Mouse (Mus musculus): Measurements from ENCODE around the gene Stac2.

The Stac2 gene

DNA sequence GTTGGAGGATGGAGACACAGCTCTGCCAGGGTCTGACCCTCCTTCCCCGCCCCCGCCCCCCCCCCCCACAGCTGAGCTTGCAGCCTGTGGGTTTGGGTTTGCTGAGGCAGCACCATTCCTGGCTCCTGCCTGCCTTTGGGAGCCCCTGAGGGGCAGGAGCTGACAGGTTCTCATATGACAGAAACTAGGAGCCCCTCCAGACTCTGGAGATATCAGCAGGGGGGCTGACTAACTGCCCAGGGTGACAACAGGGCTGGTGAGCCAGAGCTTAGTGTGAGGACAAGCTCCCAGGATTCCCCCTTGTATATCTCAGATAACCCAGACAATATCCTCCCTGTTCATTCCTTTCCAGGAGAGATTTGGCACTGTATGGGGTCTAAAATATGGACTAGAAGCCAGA, 2.3 kb downstream of the Stac2 start:
- no peak for DNase-seq (ENCODE audit: low read depth, low spot score)

DNA sequence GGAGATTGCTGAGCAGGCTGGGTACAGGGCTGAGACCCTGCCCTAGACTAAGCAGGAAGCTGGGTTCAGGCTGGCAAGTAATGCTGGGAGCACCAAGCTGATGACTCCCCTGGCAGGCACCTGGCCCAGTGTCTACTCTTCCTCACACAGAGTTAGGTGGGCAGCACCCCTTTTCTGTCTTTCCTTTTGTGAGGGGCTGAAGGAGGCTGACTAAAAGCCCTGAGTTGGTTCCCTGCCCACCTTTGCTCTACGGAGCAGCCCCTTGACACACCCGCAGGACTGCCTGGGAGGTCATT, 2.8 kb downstream of the Stac2 start:
- no peak for DNase-seq (ENCODE audit: low read depth, low spot score)

DNA sequence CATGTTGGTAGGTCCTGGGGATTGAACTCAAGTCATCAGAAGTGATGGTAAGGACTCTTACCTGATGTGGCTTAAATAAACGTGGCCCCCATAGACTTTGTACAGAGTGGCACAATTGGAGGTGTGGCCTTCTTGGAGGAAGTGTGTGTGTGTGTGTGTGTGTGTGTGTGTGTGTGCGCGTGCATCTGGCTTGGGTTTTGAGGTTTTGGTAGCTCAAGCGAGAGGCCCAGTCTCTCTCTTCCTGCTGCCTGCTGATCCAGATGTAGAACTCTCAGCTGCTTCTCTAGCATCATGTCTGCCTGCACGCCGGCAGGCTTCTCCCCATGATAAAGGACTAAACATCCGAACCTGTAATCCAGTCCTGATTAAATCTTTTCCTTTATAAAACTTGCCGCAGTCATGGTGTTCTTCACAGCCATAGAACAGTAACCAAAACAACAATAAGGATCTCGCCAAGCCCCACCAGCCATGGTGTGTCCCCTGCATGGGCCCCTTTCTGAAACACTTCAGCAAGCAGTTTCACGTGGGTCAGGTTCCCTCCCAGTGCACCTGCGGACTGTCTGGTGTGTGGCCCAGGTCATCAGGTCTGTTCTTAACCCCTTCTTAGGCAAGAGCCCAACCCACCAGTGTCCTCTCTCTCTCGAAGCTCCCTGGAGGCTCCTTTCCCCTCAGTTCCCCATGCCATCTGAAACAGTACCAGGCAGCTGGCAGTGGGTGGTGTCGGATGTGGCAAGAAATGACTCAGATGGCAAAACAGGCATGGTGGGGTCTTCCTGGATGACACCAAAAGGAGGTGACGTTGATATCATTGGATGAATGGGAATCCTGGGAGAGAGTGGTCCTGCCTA, 3.4 kb downstream of the Stac2 start:
- DNase-seq (ENCODE audit: low read depth, low spot score) = no peak

DNA sequence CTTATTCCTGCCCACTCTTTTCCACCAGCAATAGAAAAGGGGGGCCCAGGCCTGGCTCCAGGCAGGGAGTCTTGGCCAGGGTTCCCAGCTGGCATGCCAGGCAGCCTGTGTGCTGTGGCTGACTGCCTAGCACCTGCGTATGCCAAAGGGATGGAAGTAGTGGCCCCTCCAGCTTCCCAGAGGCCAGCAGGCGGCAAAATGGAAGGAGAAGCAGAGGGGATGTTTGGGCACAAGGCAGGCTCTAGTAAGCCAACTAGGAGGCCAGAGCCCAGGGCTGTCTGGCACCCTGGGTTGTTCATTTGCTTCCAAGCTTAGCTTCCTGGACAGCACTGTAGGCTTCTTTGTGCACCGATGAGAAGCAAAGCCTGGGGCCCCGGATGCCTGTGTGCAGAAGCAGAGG, 5.5 kb downstream of the Stac2 start:
- DNase-seq (ENCODE audit: low read depth, low spot score) = no peak

DNA sequence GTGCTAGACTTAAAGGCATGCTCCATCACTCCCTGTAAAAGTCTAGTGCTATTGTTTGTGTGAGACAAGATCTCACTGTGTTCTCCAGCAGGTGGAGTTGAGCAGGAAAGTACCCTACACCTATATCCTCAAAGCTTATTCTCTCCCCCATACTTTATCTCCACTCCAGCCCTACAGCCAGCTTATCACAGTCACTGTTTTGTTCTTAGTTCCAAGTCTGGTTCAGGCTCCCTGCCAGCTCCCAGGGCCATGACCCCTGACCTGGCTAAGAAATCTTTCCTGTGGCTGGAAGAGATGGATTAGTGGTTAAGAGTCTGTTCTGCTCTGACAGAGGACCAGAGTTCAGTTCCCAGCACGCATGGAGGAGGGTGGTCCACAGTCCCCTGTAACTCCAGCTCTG, 6.8 kb downstream of the Stac2 start:
- DNase-seq (ENCODE audit: low read depth, low spot score) = no peak

DNA sequence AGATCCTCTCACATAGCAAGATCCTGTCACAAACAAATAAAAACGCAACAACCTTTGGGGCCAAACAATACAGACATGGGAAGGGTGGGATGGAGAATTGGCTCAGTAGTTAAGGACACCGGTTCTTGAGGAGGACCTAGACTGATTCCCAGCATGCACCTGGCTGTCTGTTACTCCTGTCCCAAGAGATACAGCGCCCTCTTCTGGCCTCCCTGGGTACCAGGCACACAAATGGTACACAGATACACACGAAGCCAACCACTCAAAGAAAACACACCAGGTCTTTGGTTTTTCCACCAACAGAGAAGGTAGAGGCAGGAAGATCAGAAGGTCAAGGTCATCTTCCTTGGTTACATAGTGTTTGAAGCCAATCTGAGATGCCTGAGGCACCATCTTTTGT, 7.7 kb downstream of the Stac2 start:
- no peak for DNase-seq (ENCODE audit: low read depth, low spot score)

DNA sequence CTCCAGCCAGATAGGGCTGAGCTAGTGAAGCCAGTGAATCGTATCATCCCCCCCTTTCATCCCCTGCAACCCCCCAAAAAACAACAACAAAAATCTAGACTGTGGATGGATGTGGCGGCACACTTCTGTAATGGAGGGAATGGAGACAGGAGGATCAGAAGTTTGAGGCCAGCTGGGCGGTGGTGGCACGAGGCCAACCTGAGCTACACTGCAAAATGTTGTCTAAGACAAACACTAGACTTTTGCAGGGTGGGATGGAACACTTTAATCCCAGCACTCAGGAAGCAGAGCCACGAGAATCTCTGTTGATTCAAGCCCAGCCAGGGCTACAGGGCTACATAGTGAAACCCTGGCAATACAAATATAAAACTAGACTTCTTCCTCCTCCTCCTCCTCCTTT, 9.2 kb downstream of the Stac2 start:
- DNase-seq (ENCODE audit: low read depth, low spot score) = no peak

DNA sequence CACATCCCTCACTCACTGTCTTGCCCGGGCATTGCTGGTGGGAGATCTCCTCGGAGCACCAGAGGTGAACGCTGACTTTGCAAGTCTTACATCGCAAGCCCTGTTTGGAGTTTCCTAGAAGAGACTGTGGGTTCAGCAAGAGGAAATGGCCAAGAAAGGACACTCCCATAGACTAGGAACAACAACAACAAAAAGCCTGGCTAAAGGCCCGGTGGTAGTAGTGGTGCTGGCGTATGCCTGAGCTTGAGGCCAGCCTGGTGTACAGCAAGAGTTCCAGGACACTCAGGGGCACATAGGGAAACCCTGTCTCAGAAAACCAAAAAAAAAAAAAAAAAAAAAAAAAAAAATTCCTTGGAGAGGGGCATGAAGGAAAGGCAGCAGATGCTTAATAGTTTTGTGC, 10.5 kb downstream of the Stac2 start:
- no peak for DNase-seq (ENCODE audit: low read depth, low spot score)

DNA sequence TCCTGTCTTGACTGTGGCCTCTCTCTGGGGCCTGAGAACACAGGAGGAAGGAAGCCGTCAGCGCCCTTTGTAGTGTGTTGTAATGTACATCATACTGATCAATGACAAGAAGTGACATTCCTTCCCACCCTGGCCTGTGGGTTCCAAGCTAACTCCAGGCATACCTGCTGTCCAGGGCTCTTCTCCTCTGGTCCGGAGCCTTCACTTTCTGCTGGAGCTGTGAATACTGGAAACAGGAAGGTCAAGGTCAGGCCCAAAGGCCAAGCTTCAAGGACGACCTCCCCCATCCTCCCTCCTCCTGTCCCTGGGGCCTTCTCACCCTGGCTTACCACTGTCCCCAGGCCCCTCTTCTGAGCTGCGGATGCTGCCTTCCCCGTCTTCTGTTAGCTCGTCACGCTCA, 12.3 kb downstream of the Stac2 start:
- DNase-seq (ENCODE audit: low read depth, low spot score) = no peak

DNA sequence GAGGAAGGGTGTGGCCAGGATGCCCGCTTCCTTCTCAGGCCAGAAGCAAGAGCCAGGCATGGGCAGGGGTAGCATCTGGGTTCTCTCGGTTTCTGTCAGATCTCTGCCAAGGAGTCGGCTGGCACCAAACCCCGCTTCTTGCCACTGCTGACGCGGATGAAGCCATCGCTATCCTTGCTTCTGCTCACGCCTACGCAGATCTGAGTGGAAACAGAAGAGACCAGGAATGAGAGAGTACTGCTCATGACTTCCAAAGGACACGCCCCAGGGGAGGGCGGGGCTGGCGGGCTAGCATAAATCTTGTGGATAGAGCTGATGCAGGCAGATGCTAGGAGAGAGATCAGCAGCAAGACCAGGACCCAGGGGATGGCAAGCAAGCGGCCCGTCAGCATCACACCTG, 15.4 kb downstream of the Stac2 start:
- DNase-seq (ENCODE audit: low read depth, low spot score) = no peak

DNA sequence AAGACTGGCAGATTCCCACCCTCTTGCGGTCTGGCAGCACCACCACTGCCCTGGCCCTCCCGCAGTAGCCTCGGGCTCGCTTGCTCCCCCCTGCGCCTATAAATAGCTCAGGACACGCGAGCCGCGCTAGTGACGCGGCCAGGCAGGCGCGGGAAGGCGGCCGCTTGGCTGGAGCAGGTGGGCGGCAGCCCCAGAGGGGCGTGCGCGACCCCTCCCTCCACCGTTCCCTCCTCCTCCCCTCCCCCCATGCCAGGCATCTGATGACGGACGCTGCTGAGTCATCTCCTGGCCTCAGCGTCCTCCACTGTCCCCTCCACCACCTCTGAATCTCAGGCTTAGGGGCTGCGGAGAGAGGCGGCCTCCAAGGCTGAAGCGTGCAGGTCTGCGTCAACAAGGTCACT, 17.3 kb downstream of the Stac2 start:
- DNase-seq (ENCODE audit: low read depth, low spot score) = peak; percentile 79

DNA sequence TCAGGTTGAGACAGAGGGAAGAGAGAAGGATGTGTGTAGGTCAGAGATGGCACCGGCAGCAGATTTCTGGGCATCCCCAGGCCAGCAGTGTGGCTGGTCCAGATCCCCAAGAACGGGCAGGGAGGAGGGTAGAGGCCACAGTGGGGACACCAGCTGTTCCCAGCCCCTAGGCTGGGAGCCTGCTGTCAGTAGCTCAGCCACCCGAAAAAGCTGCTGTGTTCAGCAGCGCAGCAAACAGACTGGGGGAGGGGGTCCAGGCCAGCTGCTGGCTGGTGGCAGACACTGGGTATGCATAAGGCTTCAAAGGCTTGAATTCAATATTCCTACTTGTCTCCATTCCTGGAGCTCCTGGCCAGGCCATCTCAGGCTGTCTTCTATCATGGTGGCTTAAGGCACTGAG, 18.4 kb downstream of the Stac2 start:
- DNase-seq (ENCODE audit: low read depth, low spot score) = peak; percentile 59

DNA sequence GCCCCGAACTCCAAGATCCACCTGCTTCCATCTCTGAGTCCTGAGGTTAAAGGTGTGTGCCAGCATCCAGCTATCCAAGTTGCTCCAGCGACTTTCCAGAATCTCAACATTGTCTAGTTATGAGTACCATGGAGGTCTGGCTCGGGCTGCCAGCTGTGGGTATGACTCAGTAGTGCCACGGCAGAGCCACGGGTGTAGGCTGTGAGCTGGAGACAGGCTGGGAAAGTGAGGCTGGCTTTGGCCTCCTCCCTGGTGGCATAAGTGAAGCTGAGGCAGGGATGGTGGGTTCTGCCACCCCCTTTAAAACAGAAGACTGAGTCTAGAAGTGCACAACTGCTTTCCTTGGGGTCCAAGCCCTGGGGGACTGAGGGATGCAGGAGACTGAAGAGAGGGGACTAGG, 19.2 kb downstream of the Stac2 start:
- no peak for DNase-seq (ENCODE audit: low read depth, low spot score)

DNA sequence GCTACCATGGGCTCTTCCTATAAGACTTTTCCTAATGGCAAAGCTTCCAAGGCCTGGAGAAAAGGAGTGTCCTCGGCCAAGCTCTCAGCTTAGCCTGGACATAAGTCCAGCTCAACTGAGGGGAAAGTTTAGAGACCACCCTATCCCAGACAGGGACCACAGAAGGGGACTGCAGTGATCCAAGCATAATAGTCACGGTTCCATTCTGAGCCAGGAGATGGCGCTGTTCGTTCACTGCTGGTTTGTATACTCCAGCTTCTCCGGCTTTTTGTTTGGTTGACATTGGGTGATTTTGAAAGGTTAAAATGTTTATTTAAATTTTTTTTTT, 21.9 kb downstream of the Stac2 start:
- DNase-seq (ENCODE audit: low read depth, low spot score) = peak; percentile 87

DNA sequence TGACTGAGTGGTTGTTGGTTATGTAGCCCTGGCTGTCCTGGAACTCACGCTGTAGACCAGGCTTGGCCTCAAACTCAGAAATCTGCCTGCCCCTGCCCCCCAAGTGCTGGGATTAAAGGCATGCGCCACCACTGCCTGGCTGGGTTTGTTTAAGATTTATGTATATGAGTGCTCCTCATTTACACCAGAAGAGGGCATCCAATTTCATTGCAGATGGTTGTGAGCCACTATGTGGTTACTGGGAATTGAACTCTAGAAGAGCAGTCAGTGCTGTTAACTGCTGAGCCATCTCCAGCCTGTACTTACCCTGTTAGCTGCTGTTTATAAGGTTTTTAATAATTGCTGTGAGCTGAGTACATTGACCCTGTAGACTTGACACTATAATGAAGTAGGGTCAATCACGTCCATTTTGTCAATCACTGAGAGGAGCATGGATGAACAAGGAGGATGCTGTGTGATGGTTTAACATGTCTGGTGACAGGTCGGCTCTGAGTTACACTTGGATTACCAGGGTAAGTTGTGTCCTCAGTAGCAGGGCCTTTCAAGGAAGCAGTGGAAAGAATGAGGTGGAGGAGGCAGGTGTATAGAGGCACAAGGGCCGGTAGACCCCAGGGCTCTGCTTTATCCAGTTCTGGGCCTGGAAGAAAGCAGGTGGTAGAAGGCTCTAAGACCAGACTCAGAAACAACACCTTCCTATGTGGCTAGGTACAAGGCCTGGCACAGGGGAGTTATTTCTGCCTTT, 22.4 kb downstream of the Stac2 start:
- no peak for DNase-seq (ENCODE audit: low read depth, low spot score)

DNA sequence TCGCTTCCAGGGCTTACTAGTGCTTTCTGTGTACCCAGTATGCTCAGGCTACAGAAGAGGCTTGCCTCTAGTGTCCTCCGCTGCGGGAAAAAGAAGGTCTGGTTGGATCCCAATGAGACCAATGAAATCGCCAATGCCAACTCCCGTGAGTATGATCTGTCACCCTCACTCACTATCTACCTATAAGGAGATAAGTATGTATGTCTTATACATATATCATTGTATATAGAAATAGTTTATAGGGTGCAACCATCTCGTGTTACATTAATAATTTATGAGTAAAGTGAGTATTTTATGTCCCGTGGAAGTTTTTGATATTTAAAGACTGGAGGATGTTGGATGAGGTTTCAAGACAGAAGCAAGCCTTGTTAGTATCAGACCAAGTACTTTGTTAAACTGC, 25.5 kb downstream of the Stac2 start:
- no peak for DNase-seq (ENCODE audit: low read depth, low spot score)

DNA sequence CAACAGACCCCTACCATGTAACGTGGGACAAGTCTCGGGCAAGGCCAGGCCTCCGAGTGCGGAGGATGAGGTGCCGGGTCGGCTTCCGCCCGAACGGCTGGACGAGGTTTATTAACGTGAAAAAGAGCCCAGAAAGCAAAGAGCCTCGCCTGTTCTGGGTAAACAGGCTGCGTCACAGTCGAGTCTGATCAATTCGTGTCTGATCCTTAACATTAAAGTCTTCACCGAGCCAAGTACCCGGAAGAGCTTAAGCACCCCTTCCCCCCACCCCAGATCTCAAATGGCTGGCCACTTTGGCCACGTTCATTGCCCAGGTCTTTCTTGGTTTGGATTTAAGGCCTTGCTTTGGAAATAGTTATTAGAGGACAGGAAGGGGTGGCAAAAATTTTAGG, 26.0 kb downstream of the Stac2 start:
- DNase-seq (ENCODE audit: low read depth, low spot score) = no peak

DNA sequence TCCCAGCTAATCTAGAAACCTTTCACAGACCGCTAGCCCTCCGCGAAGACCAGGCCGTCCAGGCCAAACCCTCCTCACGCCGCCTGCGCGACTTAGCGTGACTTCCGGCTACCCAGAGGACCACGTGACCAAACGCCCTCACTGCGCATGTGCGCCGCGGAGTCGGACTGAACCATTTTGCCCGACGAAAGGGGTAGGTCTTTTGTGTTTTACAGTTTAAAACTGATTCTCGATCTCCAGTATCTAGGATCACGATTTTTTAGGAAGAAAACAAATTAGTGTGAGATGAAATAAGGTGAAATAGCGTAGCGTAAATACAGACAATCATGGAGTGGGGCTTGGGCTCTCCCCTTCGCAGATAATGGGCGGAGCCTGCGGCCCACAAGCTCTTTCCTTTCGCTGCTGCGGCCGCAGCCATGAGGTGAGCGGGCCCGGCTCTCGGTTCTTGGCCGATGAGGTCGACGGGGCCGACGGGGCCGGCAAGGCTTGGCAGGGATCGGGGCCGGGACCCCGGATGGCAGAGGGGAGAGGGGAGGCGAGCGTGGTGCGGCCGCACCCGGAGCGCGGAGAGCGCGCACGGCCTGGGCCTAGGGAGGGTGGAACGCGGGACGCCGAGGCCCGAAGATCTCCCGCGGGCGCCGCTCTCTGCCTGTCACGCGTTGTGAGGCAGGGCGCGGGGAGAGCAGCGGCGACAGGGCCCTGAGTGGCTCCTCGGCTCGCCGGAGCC, 26.5 kb downstream of the Stac2 start, which contains the start of gene Rpl19:
Gene Rpl19, plus strand, starts transcription at position 141 of the 727 bp plus-strand sequence.
- peak; percentile 96 for DNase-seq (ENCODE audit: low read depth, low spot score)

DNA sequence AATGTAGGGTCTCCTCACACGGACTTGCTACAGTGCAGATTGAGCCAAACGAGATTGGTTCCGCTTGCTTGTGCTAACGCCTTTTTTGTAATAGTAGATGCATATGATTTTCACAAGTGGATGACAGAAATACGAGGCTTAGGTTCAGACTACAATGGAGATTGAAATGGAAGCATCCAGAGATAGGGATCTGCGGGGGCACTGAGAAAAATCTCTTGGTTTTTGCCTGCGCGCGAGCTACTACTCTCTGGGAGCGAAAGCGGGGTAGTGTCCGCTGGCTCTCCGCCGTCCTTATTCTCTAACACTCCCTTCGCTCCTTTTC, 27.1 kb downstream of the Stac2 start:
- no peak for DNase-seq (ENCODE audit: low read depth, low spot score)

DNA sequence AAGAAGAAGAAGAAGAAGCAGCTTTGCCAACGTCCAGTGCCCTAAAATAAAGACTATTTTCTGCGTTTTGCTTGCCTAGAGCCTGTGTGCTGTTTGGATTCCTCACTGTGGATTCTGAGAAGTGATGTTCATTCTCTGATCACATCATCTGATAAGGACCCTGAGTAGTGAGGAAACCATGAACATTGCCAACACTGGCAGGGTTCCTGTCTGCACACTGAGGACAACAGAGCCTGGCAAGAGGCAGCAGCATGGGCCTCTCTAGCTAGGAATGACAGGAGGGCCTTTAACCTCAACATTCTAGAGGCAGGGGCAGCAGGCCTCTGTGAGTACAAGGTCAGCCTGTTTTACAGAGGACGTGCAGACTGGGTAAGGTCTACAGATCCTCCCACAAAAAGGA, 28.7 kb downstream of the Stac2 start:
- no peak for DNase-seq (ENCODE audit: low read depth, low spot score)

DNA sequence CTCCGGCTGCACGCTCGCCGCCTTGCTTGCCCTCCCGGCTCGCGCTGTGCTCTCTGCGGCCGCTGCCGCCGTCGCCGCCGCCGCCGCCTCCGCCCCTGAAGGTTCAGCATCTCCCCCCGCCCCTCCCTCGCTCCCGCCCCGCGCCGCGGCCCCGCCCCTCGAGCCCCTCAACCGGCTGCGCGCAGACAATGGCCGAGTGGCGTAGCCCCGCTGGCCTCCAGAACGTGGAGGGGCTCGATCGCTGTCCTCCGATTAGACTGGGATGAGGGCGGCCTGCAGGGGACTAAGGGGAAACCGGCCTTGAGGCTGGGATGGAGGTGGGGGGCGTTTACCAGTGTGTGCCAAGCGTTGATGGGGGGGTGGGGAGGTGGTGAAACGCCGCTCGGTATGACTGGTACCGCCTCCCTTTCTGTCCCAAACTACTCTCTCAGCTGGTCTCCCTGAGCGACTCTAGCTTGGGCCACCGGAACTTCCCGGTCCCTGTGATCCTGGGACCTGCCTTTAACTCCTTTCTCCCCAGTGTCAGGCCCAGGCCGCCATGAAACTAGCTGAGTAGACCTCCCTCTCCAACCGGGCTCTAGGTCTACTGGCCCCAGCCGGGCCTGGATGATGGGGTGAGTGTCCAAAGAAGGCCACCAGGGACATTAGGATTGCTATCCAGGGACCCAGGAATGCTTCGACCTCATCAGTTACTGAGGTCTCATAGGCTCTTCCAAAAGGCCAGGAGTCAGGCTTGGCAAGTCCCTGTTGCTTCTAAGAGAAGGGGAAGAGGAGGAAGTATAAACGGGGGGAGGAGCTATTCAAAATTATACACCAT, 30.5 kb downstream of the Stac2 start, which contains the start of gene Cacnb1:
Gene Cacnb1, minus strand, starts transcription at position 480 of the 817 bp plus-strand sequence.
- peak; percentile 75 for DNase-seq (ENCODE audit: low read depth, low spot score)

DNA sequence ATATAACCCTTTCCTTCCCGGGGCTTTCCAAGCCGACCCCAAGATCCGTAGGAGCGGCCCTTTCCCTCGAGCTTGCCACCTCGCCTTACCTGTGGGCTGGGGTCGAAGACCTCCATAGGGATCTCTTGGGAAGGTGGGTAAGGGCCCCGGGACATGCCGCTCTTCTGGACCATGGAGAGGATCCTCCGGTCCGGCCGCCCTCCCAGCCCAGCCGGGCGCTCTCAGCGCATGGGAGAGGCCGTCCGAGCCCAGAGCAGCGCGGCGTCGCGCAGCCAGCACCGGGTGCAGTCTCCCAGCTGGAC, 31.1 kb downstream of the Stac2 start:
- no peak for DNase-seq (ENCODE audit: low read depth, low spot score)

All from mesoderm, embryonic 11.5 days (tissue).